Mouse (Mus musculus) urinary bladder, postnatal 4 days (tissue): ENCODE data around the gene Gm11555.
"Not testable (repeated sequence)": the region's sequence is repeated elsewhere in the genome, so short reads cannot be mapped to it uniquely, and the experiment has no call there.

Experiments
- DNase-seq, 2 experiments: peaks; one replicate each; pipeline ENCODE4 v3.0.0; 2021 to 2022; ENCODE audit warnings: low spot score in 2 of 2

The Gm11555 gene

DNA sequence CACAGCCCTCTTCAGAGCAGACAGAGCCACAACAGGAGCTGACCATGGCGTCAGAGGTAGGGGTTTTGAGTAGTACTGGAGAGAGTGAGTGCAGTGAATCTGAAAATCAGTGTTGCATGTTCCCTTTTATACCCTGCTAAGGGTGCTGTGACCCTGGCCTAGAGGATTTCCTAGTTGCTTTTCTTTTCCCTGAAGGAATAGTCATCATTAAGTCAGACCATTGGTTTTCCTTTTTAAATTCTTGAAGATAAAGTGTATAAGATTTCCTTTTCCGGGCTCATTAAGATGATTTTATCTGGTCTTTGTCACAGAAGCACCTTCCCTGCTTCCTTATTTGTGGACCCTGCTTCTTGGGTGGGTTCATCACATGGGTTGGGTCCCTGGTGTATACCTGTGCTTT lies at the start of gene Gm11555:
Gene Gm11555 (minus strand): TSS at position 101 of the 400 bp plus-strand sequence.
- DNase-seq: no peak

DNA sequence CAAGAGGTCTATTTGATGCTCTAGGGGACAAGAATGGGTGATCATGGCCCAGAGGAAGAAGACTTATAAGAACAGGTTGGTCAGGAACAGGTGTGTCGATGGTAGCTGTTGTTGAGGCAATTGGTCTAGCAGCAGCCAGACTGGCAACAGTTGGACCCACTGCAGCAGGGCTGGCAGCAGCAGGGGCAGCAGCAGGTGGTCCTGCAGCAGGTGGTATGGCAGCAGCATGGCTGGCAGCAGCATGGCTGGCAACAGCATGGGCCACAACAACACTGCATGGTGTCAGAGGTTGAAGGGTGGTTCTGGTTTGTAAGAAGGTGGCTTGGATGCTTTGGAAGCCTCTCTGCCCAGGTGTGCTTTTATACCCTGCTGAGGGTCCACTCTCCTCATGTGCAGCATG lies 40.4 kb upstream of the Gm11555 start, which contains the start of gene Gm14190:
Gene Gm14190 (minus strand): TSS at position 278 of the 400 bp plus-strand sequence.
- DNase-seq: no peak

DNA sequence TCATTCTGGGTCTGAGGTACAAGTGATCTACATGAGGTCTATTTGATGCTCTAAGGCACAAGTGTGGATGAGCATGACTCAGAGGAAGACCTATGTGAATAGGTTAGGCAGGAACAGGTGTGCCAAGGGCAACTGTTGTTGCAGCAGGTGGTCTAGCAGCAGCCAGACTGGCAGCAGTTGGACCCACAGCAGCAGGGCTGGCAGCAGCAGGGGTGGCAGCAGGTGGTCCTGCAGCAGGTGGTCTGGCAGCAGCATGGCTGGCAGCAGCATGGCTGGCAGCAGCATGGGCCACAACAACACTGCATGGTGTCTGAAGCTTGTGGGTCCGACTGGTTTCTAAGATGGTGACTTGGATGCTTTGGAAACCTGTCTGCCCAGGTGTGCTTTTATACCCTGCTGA lies 35.2 kb upstream of the Gm11555 start:
- not testable (repeated sequence) for DNase-seq

DNA sequence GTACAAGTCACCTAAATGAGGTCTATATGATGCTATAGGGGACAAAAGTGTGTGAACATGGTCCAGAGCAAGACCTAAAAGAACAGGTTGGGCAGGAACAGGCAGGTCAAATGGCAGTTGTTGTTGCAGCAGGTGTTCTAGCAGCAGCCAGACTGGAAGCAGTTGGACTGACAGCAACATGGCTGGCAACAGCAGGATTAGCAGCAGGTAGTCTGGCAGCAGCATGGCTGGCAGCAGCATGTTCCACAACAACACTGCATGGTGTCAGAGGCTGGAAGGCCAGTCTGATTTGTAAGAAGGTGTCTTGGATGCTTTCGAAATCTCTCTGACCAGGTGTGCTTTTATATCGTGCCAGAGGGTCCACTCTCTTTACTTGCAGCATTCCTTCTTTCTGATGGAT lies 33.4 kb upstream of the Gm11555 start:
- no peak for DNase-seq

DNA sequence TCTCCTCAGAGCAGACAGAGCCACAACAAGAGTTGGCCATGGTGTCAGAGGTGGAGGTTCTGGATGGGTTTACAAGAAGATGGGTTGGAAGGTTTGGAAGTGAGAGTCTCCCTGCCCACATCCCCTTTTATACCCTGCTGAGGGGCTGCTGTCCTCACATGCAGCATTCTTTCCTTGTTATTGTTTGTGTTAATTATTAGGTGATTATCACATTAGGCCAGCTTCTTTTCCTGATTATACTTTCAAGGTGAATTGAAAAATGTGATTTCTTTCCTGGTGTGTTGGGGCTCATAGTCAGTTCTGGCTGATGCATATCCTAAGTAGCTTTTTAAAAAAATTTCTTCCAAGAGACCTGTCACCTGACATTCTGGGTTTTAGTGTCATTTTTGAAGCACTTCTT lies 15.8 kb upstream of the Gm11555 start, which contains the start of gene Krtap4-6:
Gene Krtap4-6 (minus strand): TSS at position 101 of the 400 bp plus-strand sequence.
- no peak for DNase-seq

DNA sequence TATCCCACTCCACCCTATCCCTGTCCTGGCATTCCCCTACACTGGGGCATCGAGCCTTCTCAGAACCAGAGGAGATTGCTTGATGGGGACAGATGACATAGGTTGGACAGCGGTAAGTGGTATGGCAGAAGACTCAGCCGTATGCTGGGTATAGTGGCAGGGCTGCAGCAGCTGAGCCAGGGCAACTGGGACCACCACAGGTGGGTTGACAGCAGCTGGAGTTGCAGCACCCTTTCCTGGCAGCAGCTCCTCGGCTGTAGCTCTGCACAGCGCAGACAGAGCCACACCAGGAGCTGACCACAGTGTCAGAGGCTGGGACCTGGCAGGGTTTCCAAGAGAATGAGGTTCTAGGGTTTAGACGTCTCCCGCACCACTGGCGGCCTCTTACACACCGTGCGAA lies 12.8 kb upstream of the Gm11555 start:
- no peak for DNase-seq

DNA sequence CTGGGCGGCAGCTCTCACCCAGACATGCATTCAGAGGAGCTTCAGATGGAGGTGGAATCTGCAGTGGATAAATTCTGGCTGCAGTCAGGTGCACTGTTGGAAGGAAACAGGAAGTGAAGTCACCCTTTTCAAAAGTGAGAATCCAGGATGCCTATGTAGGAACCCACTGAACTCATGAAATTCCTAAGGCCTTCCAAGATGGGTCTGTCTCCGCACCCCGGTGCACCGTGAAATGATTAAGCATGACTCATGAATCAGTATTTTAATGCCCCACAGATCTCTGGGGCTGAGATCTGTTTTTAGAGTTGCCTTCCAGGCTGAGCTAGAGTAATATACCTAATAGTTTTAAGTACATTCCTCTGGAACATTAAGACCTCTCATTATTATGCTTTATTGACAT lies 9.2 kb upstream of the Gm11555 start:
- no peak for DNase-seq

DNA sequence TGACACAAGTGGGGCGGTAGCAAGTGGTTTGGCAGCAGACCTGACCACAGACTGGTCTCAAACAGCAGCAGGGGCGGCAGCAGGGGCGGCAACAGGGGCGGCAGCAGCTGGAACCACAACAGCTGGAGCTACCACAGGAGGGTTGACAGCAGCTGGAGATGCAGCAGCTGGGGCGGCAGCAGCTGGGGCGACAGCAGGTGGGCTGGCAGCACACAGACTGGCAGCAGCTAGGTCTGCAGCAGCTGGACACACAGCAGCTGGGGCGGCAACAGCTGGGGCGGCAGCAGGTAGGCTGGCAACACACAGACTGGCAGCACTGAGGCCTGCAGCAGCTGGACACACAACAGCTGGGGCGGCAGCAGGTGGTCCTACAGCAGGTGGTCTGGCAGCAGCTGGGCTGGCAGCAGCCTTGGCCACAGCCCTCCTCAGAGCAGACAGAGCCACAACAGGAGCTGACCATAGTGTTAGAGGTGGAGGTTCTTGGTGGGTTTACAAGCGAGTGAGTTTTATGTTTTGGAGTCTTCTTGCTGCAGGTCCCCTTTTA lies 8.5 kb upstream of the Gm11555 start, which contains the start of gene Gm11563:
Gene Gm11563 (minus strand): TSS at position 494 of the 544 bp plus-strand sequence.
- DNase-seq: not testable (repeated sequence)

DNA sequence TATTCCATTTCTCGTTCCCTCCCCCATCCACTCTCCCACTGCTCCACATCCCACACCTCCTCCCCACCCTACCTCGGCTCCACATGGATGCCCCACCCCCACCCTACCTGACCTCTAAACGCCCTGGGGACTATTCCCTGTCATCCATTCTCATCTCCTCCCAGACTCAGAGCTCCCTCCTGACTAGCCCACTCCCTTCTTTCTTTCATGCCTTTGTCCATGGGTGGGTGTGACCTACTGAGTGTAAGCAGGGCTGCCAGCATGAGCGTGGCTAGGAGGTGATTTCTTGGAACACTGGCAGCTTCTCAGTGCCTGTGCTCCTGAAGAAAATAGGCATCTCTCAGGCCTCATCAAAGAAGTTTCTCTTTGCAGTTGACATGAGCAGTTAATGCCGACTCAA lies 7.0 kb upstream of the Gm11555 start:
- no peak for DNase-seq

DNA sequence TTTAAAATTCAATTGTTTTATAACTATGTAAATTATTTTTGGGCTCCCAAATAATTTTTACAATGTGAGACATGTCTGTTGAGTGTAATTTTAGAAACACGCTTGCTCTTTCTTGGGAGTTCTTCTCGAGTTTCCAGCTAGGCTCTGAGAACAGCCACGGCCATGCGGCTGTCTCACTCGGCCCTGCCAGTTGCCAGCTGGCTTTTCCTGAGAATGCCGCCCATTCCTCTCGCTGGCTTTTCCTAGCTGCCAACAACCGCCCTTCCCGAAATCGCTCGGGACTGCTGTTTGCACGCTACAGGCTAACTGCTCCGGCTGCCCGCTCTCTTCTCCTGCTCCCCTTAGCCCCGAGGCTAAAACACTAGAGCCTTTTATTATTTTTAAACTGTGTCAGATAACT lies 3.6 kb downstream of the Gm11555 start:
- no peak for DNase-seq

DNA sequence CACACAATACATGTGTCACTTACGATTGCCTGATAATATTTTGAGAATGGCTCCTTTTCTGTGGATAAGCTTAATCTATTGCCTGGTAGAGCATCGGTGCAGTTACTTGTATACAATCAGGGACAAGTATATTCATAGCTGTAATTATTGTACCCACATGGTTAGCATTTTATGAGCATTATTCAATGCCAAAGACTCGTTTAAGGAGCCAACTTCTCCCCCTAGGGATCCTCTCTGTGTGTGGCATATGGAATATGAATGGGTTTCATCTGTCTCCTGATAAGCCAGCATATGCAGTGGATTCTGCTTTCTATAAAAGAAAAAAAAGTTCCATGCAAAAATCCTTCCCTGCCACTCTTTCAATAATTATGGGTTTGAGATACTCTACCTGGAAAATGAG lies 5.7 kb downstream of the Gm11555 start:
- no peak for DNase-seq

DNA sequence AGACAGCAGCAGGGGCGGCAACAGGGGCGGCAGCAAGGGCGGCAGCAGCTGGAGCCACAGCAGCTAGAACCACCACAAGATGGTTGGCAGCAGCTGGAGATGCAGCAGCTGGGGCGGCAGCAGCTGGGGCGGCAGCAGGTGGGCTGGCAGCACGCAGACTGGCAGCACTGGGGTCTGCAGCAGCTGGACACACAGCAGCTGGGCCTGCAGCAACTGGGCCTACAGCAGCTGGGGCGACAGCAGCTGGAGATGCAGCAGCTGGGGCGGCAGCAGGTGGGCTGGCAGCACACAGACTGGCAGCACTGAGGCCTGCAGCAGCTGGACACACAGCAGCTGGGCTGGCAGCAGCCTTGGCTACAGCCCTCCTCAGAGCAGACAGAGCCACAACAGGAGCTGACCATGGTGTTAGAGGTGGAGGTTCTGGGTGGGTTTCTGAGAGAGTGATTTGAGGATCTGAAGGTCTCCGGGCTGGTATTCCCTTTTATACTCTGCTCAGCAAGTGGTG lies 6.3 kb downstream of the Gm11555 start, which contains the start of gene Krtap4-7:
Gene Krtap4-7 (minus strand): TSS at position 455 of the 505 bp plus-strand sequence.
- not testable (repeated sequence) for DNase-seq

DNA sequence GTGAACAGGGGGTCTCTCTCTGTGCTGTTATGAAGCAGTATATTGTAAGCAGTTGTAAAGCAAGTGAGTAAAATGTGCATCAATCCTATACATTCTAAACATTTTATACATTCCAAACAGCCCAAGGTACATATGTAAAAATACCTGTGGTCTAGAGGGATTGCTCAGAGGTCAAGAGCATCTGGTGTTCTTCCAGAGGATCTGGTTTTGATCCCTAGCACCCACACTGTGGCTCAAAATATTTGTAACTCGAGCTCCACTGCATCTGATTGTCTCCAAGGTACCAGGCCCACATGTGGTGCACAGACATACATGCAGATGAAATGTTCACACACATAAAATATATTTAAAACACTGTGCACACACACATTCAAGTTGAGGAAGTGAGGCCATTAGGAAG lies 9.1 kb downstream of the Gm11555 start:
- no peak for DNase-seq

DNA sequence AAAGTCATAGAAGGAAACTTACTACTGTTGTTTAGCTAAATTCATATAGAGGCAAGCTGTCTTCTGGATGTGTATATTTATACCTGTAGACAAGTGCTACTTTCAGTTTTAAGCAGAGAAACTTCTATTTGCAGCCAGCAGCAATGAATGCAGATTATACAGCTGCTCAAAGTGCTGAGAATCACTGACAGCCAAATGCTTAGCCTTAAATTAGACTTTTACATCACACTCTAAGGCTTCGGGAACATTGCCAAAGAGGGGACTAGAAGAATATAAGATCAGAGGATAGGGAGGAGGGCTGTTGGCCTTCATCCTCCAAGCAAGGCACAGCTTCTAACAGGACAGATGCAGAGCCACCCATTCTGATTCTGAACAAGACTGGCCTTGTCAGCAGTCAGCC lies 12.9 kb downstream of the Gm11555 start:
- no peak for DNase-seq

DNA sequence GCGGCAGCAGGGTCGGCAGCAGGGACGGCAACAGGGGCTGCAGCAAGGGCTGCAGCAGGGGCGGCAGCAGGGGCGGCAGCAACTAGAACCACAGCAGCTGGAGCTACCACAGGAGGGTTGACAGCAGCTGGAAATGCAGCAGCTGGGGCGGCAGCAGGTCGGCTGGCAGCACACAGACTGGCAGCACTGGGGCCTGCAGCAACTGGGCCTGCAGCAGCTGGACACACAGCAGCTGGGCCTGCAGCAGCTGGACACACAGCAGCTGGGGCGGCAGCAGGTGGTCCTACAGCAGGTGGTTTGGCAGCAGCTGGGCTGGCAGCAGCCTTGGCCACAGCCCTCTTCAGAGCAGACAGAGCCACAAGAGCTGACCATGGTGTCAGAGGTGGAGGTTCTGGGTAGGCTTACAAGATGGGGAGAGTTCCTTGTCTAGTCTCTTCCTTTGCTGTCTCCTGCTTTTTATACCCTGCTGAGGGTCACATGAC lies 15.3 kb downstream of the Gm11555 start, which contains the start of gene Krtap4-2:
Gene Krtap4-2 (minus strand): TSS at position 432 of the 482 bp plus-strand sequence.
- no peak for DNase-seq

DNA sequence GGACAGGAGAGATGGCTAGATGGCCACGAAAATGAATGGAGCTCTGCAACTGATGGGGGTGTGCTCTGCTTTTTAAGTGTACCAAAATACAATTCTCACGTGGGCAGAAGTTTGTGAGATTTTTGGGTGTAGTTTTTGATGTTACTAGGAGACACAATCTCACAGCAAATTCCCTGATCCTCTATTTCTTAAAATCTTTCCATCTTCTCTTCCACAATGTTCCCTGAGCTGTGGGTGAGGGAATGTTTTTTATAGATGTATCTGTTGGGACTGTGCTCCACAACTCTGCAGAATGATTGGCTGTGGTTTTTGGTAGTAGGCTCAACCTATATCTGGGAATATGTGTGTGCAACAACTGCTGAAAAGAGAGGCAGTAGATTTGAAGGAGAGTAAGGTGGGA lies 16.7 kb downstream of the Gm11555 start:
- no peak for DNase-seq

DNA sequence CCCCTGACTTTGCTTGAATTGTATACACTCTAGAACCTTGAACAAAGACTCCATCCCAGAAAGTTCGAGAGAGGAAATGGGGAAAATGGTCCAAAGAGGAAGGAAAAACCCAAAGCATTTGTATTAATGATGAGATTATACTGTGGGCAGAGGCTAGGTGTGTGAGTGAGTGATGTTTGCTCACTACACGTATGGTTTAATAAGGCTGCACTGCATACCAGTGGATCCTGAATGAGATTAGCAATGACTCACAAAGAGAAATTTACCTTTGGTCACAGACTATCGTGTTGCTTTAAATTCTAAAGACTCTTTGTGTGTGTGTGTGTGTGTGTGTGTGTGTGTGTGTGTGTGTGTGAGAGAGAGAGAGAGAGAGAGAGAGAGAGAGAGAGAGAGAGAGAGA lies 19.1 kb downstream of the Gm11555 start:
- no peak for DNase-seq

DNA sequence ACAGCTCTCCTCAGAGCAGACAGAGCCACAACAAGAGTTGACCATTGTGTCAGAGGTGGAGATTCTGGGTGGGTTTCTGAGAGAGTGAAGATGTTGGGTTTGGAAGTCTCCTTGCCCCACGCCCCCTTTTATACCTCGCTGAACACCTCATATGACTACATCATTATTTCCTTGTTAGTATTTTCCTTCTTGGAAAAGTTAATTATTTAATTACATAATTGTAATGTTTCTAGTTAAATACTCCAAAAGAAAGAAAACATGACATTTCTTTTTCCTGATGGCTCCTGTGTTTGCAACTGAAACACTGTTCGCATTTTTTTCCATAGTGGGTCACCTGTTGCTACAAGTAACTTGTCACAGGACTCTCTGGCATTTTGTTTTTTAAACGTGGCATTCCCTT lies 21.9 kb downstream of the Gm11555 start, which contains the start of gene Krtap4-1:
Gene Krtap4-1 (minus strand): TSS at position 101 of the 400 bp plus-strand sequence.
- no peak for DNase-seq

DNA sequence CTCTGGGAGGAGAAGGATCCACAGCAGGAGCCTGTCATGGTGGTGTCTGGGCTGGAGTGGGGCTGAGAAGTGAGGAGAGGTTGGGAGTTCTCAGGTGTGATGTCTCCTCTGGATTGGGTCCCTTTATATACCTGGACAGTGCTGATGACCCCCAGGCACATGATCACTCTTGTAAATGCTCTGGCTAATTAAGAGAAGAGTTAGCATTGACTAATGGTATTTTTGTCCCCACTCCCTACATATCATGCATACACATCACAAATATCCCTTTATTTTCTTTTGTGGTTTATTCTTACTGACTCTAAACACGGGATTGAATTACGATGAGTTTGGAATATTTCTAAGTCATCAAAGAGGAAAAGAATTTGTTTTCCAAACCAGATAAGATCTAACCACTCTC lies 29.7 kb downstream of the Gm11555 start, which contains the start of gene Gm11562:
Gene Gm11562 (minus strand): TSS at position 101 of the 400 bp plus-strand sequence.
- no peak for DNase-seq

DNA sequence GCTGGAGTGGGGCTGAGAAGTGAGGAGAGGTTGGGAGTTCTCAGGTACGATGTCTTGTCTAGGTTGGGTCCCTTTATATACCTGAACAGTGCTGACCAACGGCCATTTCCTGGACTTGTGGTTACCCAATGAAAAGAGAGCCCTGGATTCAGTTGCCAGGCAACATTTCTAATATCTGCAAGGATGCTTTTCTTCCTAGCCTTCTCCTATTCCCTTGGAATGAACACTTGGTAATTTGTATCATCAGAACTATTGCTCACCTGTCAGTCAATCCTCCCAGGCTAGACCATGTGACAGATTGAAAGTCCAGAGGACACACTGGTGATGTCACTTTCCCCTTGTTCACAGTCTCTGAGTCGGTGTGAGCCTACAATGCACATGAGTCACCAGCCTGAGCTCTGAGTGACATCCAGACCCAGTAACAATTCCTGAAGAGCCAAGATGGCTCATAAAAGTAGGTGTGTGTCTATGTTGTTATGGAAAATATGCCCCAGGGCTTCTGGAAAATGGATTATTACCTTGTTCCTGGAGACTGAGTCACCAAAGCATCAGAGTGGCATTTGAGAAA lies 35.2 kb downstream of the Gm11555 start, which contains the start of gene Krtap2-4:
Gene Krtap2-4 (minus strand): TSS at position 51 of the 568 bp plus-strand sequence.
- no peak for DNase-seq

DNA sequence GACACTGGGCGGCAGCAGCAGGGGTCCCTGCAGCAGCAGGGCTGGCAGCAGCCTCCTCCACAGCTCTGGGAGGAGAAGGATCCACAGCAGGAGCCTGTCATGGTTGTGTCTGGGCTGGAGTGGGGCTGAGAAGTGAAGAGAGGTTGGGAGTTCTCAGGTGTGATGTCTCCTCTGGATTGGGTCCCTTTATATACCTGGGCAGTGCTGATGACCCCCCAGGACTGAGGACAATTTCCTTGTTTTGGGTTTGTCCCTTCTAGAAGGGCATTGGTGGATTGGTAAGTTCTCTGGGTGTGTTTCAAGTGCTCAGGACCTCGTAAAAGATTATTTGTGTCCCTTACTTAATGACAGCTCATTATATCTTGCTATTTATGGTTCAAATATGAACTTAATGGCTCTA lies 39.9 kb downstream of the Gm11555 start, which contains the start of gene Gm11937:
Gene Gm11937 (minus strand): TSS at position 101 of the 400 bp plus-strand sequence.
- DNase-seq: not testable (repeated sequence)

DNA sequence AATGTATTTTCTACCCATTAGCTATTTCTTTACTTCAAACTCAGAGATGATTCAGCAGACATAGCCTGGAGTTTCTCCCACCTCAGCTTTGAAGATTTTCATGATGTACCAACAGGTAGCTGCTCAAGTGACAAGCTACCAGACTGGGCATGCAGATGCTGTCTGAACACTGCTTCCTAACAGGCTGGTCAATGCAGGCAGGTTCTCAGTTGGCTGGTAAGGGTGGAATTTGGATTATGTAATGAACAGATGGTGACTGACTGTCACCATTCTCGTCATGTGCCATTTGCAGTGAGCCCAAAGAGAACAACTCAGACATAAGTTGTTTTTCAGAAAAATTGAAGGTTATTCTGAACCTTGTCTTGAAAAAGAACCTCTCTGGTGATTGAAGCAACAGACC lies 40.9 kb downstream of the Gm11555 start:
- DNase-seq: no peak

DNA sequence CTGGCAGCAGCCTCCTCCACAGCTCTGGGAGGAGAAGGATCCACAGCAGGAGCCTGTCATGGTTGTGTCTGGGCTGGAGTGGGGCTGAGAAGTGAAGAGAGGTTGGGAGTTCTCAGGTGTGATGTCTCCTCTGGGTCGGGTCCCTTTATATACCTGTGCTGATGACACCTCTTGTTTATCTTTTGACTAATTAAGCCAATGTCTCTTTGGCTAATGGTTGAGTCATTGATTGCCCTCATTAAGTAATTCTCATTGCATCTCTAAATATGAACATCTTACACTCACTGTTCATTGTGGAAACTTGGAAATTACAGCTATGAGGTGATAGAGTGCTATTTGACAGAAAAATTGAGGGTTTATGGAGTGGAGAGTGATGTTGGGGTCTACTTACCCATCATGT lies 46.8 kb downstream of the Gm11555 start, which contains the start of gene Gm11938:
Gene Gm11938 (minus strand): TSS at position 101 of the 400 bp plus-strand sequence.
- DNase-seq: not testable (repeated sequence)
